Mouse (Mus musculus): Measurements from ENCODE around the gene Olfr314.

DNA sequence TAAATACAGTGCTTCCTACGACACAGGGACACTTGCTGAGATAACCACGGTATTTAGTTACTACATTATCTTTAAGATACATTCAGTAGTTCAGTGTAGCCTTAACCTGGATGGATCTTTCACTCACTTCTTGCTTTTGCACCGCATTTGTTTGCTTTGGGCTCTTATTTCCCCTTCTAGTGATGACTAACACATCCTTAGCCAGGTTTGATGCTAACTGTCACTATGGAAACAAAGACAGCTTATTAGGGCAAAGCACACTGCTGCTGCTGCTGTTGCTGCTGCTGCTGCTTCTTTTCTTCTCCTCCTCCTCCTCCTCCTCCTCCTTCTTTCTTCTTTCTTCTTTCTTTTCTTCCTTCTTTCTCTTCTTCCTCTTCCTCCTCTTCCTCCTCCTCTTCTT lies 6.8 kb downstream of the Olfr314 start:
- TF ChIP-seq CTCF (IDR thresholded peaks at IDR 0.05; ENCODE audit: control insufficient read depth, insufficient read depth, insufficient read length): no peak
- no peak for TF ChIP-seq MYOG (IDR thresholded peaks at IDR 0.05; ENCODE audit: control insufficient read depth, extremely low read depth, insufficient read length)
